Mouse (Mus musculus) bone marrow macrophage, adult 2 months (primary cell): ENCODE measurements around the gene Arhgef19.

Source experiments
- CTCF ChIP-seq: IDR thresholded peaks from 2 replicates; pipeline ENCODE4 v1.5.1; 2012; ENCODE audit warnings: low read depth, mild to moderate bottlenecking, low read length, moderate library complexity
- POLR2A ChIP-seq: IDR thresholded peaks from 2 replicates; pipeline ENCODE4 v1.6.1; 2012; ENCODE audit warnings: mild to moderate bottlenecking, low read depth, low read length, borderline replicate concordance

GRCm38 (mm10) chr4:141196981-141197685 is 42.2 kb upstream of the Arhgef19 start:
- no peak for TF ChIP-seq CTCF
- TF ChIP-seq POLR2A: no peak
